Mouse (Mus musculus) ovary, postnatal 36 days (tissue): ENCODE measurements around the gene Coa6.
A peak's percentile ranks its signal among the peaks of the same experiment; 100 is the strongest.
"Not testable (repeated sequence)": the region's sequence is repeated elsewhere in the genome, so short reads cannot be mapped to it uniquely, and the experiment has no call there.

Experiments used
- DNase-seq: peaks from one replicate; pipeline ENCODE4 v3.0.0; 2022; ENCODE audit warnings: low spot score, mixed read lengths

Gene Coa6

GRCm38 (mm10) chr8:126422174-126422919 is at the start of gene Coa6:
Coa6 (plus strand) TSS chr8:126422515.
- peak; percentile 97 for DNase-seq

GRCm38 (mm10) chr8:126379580-126379979 is 42.7 kb upstream of the Coa6 start:
- DNase-seq, result no peak

GRCm38 (mm10) chr8:126380141-126380540 is 42.2 kb upstream of the Coa6 start:
- DNase-seq, result no peak

DNA sequence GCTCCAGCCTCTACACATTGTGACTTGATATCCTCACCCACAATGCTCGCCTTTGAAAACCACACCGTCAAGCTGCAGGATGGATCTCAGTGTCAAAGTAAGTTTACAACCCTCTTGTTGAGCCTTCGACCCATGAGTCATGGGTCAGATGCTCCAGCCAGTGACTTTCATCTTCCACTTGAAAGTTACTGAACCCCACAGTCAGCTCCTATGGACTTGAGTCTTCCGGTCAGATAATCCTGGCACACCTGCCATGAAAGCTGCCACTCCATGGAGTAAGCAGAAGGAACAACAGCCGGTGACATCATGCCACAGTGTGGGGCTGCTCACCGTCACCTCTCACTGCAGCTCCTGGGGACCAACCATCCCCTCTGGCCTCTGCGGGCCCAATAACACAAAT is 41.0 kb upstream of the Coa6 start:
- no peak for DNase-seq

DNA sequence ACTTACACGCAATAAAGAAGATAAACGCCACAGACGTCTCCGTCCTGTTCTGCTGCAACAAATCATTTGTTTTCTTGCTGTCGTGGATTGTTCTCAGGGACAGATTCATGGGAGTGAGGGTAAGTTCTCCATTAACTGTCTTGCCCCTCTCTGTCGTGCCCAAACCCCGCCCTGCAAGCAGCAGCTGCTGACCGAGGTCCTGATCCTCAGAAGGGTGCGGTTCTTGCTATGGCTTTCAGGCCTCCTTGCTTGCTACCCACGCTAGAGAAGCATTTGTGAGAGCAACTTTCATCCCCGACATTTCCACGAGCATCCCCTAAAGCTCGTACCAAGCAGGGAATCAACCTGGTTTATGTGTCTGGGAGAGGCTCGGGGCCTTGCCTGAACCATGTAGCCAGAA is 40.1 kb upstream of the Coa6 start:
- DNase-seq, result peak; percentile 17

DNA sequence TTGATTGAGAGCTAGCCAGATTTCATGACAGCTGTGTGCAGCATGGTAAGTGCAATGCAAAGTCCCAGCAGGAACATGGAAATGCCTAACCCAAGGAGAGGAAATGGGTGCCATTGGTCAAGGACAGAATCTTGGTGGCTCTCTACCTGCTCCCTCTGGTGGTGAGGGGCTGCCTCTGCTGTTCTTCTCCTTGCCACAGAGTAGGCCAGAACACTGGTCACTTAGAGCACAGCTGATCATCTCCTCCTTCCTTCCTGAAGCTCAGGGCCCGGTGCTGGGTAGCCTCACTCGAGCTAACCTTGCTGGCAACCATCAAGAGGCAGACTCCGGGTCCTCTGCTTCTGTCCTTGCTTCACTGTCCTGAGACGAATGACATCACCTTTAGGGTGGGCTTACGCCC is 39.6 kb upstream of the Coa6 start:
- no peak for DNase-seq

GRCm38 (mm10) chr8:126387566-126387965 is 34.7 kb upstream of the Coa6 start:
- DNase-seq, result no peak

- DNase-seq, result no peak
Measured at GRCm38 (mm10) chr8:126391541-126391940, 30.8 kb upstream of the Coa6 start.

- DNase-seq, result no peak
Measured at GRCm38 (mm10) chr8:126395386-126395785, 26.9 kb upstream of the Coa6 start.

DNA sequence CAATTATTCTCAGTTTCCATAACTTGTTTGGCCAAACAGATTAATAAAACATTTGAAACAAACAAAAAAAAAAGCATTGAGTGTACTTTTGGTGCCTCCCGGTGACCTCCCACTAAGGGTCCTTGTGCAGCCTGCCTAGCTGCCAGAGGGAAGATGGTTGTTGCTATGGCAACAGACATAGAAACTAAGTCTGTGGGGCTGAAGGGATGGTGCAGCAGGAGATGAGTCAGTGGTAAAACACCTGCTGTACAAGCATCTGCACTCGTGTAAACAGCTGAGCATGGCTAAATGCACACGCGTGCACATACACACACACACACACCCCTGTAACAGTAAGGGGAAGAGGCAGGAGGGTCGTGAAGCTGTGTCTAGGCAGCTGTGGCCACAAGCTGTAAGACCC is 26.4 kb upstream of the Coa6 start:
- DNase-seq, result no peak

- no peak for DNase-seq
Measured at GRCm38 (mm10) chr8:126398349-126398748, 24.0 kb upstream of the Coa6 start.

DNA sequence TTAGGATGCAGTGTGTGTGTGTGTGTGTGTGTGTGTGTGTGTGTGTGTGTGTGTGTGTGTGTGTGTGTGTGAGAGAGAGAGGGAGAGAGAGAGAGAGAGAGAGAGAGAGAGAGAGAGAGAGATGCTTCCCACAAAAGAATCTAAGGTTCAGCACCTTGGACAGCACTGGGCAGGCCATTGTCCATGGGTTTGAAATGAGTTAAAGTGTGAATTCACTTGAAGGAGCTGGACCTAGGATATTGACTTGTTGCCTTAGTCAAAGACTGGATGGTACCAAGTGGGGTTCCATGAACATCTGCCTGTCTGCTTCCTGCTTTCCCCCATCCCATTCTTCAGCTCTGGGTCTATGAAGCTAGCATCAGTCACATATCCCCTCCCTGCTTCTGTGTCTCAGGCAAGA is 17.8 kb upstream of the Coa6 start:
- not testable (repeated sequence) for DNase-seq

GRCm38 (mm10) chr8:126405030-126405429 is 17.3 kb upstream of the Coa6 start:
- DNase-seq, result no peak

GRCm38 (mm10) chr8:126420834-126421233 is 1.5 kb upstream of the Coa6 start:
- DNase-seq, result no peak

DNA sequence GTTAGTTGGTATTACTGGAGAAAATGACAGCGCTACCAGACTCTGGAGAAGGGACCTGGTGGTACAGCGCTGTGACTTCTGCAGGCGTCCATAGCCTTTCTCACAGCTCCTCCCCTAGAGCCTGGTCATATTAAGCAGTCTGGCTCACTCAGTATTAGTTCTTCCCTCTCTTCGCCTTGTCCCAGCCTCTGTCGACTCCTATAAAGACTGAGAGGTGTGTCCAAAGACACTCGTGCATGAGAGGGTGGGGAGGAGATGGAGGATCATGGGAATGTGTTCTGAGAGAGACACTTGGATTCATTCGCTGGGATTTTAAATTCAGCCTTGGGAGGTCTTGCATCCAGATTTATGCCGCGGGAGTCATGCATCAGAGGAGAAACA is 595 bp downstream of the Coa6 start:
- no peak for DNase-seq

DNA sequence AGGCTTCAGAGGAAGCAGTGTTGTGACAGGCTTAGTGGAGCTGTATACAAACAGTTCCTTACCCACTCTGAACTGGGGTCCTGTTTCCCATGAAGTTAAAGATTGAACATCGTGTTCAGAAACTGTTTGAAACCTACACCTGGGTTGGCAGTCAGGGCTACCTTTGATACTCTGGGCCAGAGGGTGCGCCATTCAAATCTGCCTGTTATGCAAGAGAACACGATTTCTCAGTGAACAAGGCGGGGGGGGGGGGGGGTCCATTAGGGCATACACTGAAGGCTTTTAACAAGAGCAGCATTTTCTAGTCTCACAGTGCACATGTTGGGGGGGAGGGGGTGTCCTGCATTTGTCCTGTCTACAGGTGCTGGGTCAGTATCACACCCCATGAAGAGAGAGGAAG is 1.8 kb downstream of the Coa6 start:
- DNase-seq, result no peak

DNA sequence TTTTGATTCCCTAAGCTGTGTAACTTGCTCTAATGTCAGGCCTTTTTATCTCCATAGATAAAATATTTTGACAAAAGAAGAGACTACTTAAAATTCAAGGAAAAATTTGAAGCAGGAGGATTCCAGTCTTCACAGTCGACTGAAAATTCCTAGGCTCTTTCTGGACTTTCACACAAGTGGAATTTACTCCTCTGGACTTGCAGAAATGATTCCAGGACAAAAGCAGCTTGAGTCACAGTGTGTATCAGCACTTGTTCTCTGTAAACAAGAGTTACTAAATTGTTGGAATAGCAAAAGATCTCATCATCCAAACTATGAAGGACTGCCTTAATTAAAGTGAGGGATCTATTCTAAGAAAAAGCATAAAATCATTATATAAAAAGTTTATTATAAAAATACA is 2.6 kb downstream of the Coa6 start:
- DNase-seq, result no peak

DNA sequence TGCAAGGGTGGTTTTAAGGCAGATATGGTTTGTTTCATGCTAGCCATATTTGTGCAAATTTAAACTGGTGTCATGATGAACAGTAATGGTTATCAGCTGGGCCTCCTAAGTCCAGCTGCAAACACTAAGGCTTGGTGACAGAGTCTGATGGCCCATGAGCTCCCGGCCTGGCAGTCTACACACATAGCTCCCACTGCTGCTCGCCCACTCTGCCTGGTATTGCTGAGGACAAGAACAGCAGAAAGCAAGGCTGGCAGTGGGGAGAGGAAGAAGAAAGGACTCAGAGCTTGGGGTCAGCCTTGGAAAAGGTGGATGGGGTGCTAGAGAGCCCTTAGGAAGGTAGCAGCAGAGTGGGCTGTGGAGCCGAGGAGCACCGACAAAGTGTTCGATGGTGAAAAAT is 7.3 kb downstream of the Coa6 start:
- DNase-seq, result no peak

DNA sequence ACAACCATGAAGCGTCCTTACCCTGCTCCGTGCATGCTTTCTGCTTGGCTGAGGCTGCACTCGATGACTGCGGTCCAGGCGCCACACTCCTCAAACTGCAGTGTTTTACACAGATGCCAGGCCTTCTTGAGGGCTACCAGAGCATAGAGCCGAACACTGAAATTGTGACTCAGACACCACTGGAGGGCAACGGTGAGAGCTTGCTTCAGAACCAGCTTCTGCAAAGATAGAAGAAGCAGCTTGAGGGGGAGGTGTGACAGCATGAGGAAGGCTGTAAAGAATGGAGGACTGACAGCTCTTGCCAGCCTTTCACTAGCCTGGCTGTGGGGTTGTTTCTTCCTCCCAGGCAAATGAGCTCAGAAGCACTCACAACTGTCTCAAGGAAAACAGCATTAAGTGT is 11.5 kb downstream of the Coa6 start:
- DNase-seq, result no peak

DNA sequence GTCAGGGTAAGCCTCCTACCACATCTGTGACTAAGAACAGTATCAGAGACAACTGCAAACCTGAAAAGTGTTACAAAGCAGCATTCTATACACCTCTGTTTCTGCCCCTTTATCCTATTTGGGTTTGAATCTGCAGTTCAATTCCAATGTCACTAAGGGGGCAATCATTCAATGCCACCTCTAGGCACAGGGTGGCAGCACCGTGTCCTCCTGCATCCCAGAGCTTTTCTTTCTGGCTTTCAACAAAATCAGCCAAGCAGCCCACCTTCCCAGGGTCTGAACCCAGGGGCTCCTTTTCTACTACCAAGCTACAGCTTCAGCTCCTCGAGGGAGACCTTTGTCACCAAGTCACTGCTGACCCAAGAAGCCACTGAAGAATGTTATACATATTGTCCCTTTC is 16.6 kb downstream of the Coa6 start:
- DNase-seq, result no peak

DNA sequence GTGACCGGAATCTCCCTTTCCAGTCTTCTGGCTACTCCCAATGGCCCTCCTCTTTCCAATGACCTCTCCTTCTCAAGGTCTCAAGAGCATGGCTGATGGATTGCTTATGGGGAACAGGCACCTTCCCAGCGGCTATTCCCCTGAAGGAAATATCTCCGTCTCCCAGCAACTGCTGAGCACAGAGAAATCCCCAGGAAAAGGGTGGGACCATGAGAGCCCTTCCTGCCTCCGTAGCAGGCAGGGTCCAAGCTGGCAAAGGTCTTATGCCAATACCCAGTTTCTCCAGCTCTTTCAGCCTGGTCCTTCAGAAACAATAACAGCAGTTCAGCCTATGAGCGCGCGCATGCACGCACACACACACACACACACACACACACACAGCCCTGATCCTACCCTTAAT is 28.8 kb downstream of the Coa6 start:
- DNase-seq, result no peak

DNA sequence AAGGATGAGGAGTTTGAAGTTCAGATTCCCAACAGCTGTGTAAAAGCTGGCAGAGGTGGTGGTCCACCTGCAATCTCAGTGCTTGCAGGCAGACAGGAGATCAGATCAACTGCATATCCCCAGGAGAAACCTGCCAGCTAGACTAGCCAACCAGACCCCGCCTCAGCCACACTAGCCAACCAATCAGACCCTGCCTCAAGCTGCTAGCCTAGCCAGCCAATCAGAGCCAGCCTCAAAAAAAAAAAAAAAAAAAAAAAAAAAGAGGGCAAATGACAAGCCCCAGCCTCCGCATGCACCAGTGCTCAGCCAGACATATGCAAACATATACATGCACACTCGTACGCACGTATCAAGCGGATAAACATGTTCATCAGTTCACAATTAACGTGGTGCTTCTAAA is 33.1 kb downstream of the Coa6 start:
- DNase-seq, result no peak

- peak; percentile 35 for DNase-seq
Measured at GRCm38 (mm10) chr8:126460274-126460673, 38.0 kb downstream of the Coa6 start.

GRCm38 (mm10) chr8:126461735-126462134 is 39.4 kb downstream of the Coa6 start:
- DNase-seq, result no peak

DNA sequence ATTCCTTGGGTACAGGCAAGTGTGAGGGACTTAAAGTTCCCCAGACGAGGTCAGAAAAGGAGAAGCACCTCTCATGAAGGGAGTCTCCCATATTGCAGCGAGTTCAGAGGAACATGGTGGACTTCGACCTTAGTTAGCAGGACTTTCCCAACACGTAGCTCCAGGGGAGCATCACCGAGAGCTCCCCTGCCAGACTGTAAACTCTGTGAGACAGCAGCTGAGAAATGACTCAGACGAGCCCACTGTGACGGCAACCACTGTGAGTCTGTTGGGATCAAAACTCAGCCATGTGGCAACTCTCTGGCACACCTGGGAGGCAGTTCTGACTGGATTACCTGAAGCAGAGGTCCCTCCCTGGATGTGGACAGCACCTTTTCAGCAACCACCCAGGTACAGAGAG is 41.8 kb downstream of the Coa6 start:
- DNase-seq, result no peak
